Mouse (Mus musculus) adrenal gland, postnatal 25 days (tissue): ENCODE measurements around the gene Hoxd8. TPM values are rescaled to one million over a fixed set of nuclear protein-coding genes. Genes with fewer than 3 reads are reported as not detected.

Source experiments
- DNase-seq: peaks from one replicate; pipeline ENCODE4 v3.0.0; 2021; ENCODE audit warnings: mixed read lengths
- microRNA-seq, 2 experiments: library from miRNA; unstranded; fragments of <30 nt; microRNA quantifications; one replicate each; pipeline ENCODE4 v1.2.0; 2021
- total RNA-seq: library from RNA; stranded (reverse); gene quantifications from 2 replicates; pipeline ENCODE4 v1.2.3, GENCODE M21; 2021

Gene Hoxd8
- total RNA-seq, 1 experiment from 2014 or later: 33.9 TPM

DNA sequence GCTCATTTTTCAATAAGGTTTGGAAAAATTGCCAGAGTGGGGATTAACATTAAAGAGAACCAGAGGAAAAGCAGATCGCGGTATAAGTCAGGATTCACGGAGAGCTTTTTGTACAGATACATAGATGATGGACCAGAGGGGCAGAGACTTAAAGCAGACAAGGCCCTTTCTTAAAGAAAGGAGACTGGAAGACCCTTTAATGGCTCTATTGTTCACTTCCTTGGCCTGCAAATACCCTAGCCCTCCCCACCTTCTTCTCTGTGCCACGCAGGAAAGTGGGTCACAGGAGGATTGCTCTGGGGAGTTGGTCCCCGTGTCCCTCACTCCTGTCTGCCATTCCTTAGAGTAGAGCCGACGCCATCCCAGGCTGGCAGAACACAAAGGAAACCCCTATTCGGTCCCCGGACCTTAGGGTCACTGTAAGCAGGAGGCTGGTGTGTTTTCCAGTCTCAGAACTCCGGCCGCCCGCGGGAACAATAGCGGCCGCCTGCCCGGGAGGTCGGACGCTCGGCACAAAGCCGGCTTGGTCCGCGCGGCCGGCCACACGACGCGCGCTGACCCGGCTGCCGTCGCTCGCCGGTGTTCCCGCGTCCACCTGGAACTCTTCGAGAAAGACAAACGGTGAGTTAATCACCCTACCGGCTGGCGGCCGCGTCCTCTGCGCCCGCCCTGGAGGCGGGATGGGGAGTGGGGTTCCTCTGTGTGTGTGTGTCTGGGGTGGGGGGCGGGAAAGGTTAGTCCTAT is 48.2 kb downstream of the Hoxd8 start:
- no peak for DNase-seq

DNA sequence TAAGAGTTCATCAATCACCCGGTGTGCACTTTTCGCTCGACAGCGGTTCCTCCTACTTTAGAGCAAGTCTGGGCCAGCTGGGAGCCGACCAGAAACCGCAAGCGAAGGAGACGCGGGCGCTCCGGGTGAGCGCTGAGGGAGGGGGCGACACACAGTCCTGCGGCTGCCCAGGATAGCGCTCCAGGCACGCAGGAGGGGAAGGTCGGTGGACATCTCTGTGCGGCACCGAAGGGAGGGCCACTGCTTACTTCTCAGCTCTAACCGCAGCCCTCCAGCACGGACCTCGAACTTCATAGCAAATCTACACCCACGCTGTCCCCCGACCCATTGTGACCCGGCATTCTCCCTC is 48.7 kb downstream of the Hoxd8 start:
- no peak for DNase-seq

DNA sequence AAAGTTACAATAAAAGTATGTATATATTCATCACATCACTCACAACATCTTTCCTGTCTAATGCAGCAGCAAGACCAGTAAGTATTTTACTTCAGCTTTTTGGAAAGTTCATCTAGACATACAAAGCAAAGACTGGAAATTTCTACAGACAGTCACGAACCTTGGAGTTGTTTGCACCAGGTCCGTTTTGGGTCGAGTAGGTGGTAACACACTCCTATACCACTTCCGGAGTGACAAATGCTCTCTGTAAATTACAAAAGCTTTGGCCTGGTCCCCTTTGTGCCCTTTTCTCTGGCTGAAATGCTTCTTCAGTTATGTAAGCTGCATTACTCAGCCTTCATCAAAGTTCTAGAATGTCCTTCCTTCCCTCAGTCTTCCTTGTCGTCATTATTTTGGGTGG is 49.3 kb downstream of the Hoxd8 start:
- DNase-seq: no peak

Small RNA genes within 50 kb of the gene (microRNA-seq; reads per million reads assigned to microRNA genes)
- gene Gm44463: 0 reads per million in 2 experiments
- 17,029 to 30,739 reads per million in 2 experiments for gene Mir10b

Other genes starting within 250 kb of the Hoxd8 start
- 14.5 and 16.3 TPM in 2 replicates for gene Lnpk, start 125.2 kb upstream of the Hoxd8 start, total RNA-seq
- gene Evx2, start 45.1 kb upstream of the Hoxd8 start, total RNA-seq: not detected in 2 replicates
- gene Hoxd13, start 36.3 kb upstream of the Hoxd8 start, total RNA-seq: not detected in 2 replicates
- gene Hoxd12, start 29.6 kb upstream of the Hoxd8 start, total RNA-seq: not detected in 2 replicates
- gene Hoxd11, start 25.1 kb upstream of the Hoxd8 start, total RNA-seq: not detected in 2 replicates
- gene Hoxd10, start 12.7 kb upstream of the Hoxd8 start, total RNA-seq: not detected in 2 replicates
- 3.7 and 5.2 TPM in 2 replicates for gene Hoxd9, start 6.9 kb upstream of the Hoxd8 start, total RNA-seq
- gene Hoxd3, start 7.3 kb downstream of the Hoxd8 start, total RNA-seq: 0.73 and 2.6 TPM in 2 replicates
- gene Hoxd4, start 7.3 kb downstream of the Hoxd8 start, total RNA-seq: 27.8 and 34.1 TPM in 2 replicates
- gene Gm28230, start 22.1 kb downstream of the Hoxd8 start, total RNA-seq: 3.3 and 3.6 TPM in 2 replicates
- gene Hoxd1, start 58.4 kb downstream of the Hoxd8 start, total RNA-seq: not detected in 2 replicates
- gene Mtx2, start 121.2 kb downstream of the Hoxd8 start, total RNA-seq: 70.1 and 97.0 TPM in 2 replicates